Mouse (Mus musculus): ENCODE measurements around the gene Map3k20. TPM values are rescaled to one million over a fixed set of nuclear protein-coding genes. Genes with fewer than 3 reads are reported as not detected.

Map3k20 gene
- polyA plus RNA-seq, 1 experiment from 2014 or later = 14.5 TPM

GRCm38 (mm10) chr2:72389942-72390341, 104.5 kb downstream of the Map3k20 start:
- H3K27me3 ChIP-seq = no peaks in the 10 kb centered on the region
- no peak overlapping the region for H3K9ac ChIP-seq
- H3K4me1 ChIP-seq = peaks cover 21% of the 10 kb centered on the region
- 17% methylated on average over 9 of the region's 9 CpGs for WGBS
- no peaks in the 10 kb centered on the region for H3K9me3 ChIP-seq (replicated peaks)
- no peak overlapping the region for H3K4me2 ChIP-seq
- H3K36me3 ChIP-seq = 0 out of 2 replicates have a peak, but pooled peaks cover 5% of the 10 kb centered on the region
- ATAC-seq (replicated peaks; ENCODE audit: low FRiP score) = peak; percentile 37; the same call in 1 of the 2 replicates
- no peak overlapping the region for H3K4me3 ChIP-seq (replicated peaks)
- H3K27ac ChIP-seq = no peak overlapping the region

GRCm38 (mm10) chr2:72390474-72390873, 105.0 kb downstream of the Map3k20 start:
- no peaks in the 10 kb centered on the region for H3K9me3 ChIP-seq (replicated peaks)
- H3K27ac ChIP-seq = peak overlapping the region; percentile 9; the same call in 1 of the 2 replicates
- H3K27me3 ChIP-seq = no peaks in the 10 kb centered on the region
- WGBS = 43% methylated on average over 6 of the region's 6 CpGs
- H3K36me3 ChIP-seq = peaks cover 10% of the 10 kb centered on the region; the same call in 1 of the 2 replicates
- peaks cover 21% of the 10 kb centered on the region for H3K4me1 ChIP-seq
- H3K4me3 ChIP-seq (replicated peaks) = no peak overlapping the region
- peak; percentile 57 for ATAC-seq (replicated peaks; ENCODE audit: low FRiP score)
- no peak overlapping the region for H3K9ac ChIP-seq
- no peak overlapping the region for H3K4me2 ChIP-seq

GRCm38 (mm10) chr2:72391024-72391423, 105.6 kb downstream of the Map3k20 start:
- WGBS = 39% methylated on average over 4 of the region's 4 CpGs
- ATAC-seq (replicated peaks; ENCODE audit: low FRiP score) = peak; percentile 47

GRCm38 (mm10) chr2:72391721-72392120, 106.3 kb downstream of the Map3k20 start:
- Histone ChIP-seq H3K4me2 (no peak overlapping the region), H3K9me3 (replicated peaks) (no peaks in the 10 kb centered on the region), H3K4me1 (peaks cover 21% of the 10 kb centered on the region), H3K27me3 (no peaks in the 10 kb centered on the region), H3K4me3 (replicated peaks) (no peak overlapping the region), H3K36me3 (peaks cover 15% of the 10 kb centered on the region; the same call in 1 of the 2 replicates), H3K27ac (no peak overlapping the region), H3K9ac (no peak overlapping the region)
- no peak for ATAC-seq (replicated peaks; ENCODE audit: low FRiP score)
- 90% methylated on average over 2 of the region's 2 CpGs for WGBS

More at GRCm38 (mm10) chr2:72391024-72391423, 105.6 kb downstream of the Map3k20 start:
- no peak overlapping the region for H3K4me3 ChIP-seq (replicated peaks)
- peak overlapping the region; percentile 62 for H3K27ac ChIP-seq
- H3K4me1 ChIP-seq = peaks cover 21% of the 10 kb centered on the region
- no peaks in the 10 kb centered on the region for H3K9me3 ChIP-seq (replicated peaks)
- H3K4me2 ChIP-seq = no peak overlapping the region
- H3K9ac ChIP-seq = no peak overlapping the region
- peaks cover 15% of the 10 kb centered on the region; the same call in 1 of the 2 replicates for H3K36me3 ChIP-seq
- no peaks in the 10 kb centered on the region for H3K27me3 ChIP-seq

- Histone ChIP-seq H3K4me3 (replicated peaks) (no peak overlapping the region), H3K36me3 (peaks cover 15% of the 10 kb centered on the region; the same call in 1 of the 2 replicates), H3K9me3 (replicated peaks) (no peaks in the 10 kb centered on the region), H3K27ac (no peak overlapping the region), H3K4me1 (peaks cover 21% of the 10 kb centered on the region), H3K27me3 (no peaks in the 10 kb centered on the region), H3K4me2 (no peak overlapping the region), H3K9ac (no peak overlapping the region)
- WGBS = 64% methylated on average over 4 of the region's 4 CpGs
- ATAC-seq (replicated peaks; ENCODE audit: low FRiP score) = no peak
Measured at GRCm38 (mm10) chr2:72392316-72392715, 106.9 kb downstream of the Map3k20 start.

GRCm38 (mm10) chr2:72396934-72397333, 111.5 kb downstream of the Map3k20 start:
- Histone ChIP-seq H3K36me3 (peaks cover 15% of the 10 kb centered on the region; the same call in 1 of the 2 replicates), H3K9ac (no peak overlapping the region), H3K27me3 (no peaks in the 10 kb centered on the region), H3K4me2 (no peak overlapping the region), H3K27ac (no peak overlapping the region), H3K9me3 (replicated peaks) (no peaks in the 10 kb centered on the region), H3K4me1 (no peaks in the 10 kb centered on the region), H3K4me3 (replicated peaks) (no peak overlapping the region)
- 0 out of 2 replicates have a peak, but pooled peaks have one; percentile 22 for ATAC-seq (replicated peaks; ENCODE audit: low FRiP score)
- 56% methylated on average over 6 of the region's 6 CpGs for WGBS

GRCm38 (mm10) chr2:72398227-72398626, 112.8 kb downstream of the Map3k20 start:
- Histone ChIP-seq H3K9ac (no peak overlapping the region), H3K27me3 (no peaks in the 10 kb centered on the region), H3K9me3 (replicated peaks) (no peaks in the 10 kb centered on the region), H3K4me3 (replicated peaks) (no peak overlapping the region), H3K4me1 (no peaks in the 10 kb centered on the region), H3K36me3 (peaks cover 15% of the 10 kb centered on the region; the same call in 1 of the 2 replicates), H3K4me2 (peak overlapping the region; percentile 27; the same call in 1 of the 2 replicates), H3K27ac (no peak overlapping the region)
- no peak for ATAC-seq (replicated peaks; ENCODE audit: low FRiP score)
- WGBS = 18% methylated on average over 13 of the region's 13 CpGs

- H3K4me3 ChIP-seq (replicated peaks) = no peak overlapping the region
- H3K27me3 ChIP-seq = no peaks in the 10 kb centered on the region
- no peaks in the 10 kb centered on the region for H3K4me1 ChIP-seq
- H3K27ac ChIP-seq = no peak overlapping the region
- ATAC-seq (replicated peaks; ENCODE audit: low FRiP score) = no peak
- H3K4me2 ChIP-seq = no peak overlapping the region
- H3K36me3 ChIP-seq = peaks cover 15% of the 10 kb centered on the region; the same call in 1 of the 2 replicates
- WGBS = 80% methylated on average over 12 of the region's 12 CpGs
- no peak overlapping the region for H3K9ac ChIP-seq
- no peaks in the 10 kb centered on the region for H3K9me3 ChIP-seq (replicated peaks)
Measured at GRCm38 (mm10) chr2:72399469-72400195, 114.2 kb downstream of the Map3k20 start.

GRCm38 (mm10) chr2:72401290-72401689, 115.9 kb downstream of the Map3k20 start:
- Histone ChIP-seq H3K4me3 (replicated peaks) (no peak overlapping the region), H3K9me3 (replicated peaks) (no peaks in the 10 kb centered on the region), H3K27ac (no peak overlapping the region), H3K4me1 (no peaks in the 10 kb centered on the region), H3K36me3 (0 out of 2 replicates have a peak, but pooled peaks cover 4% of the 10 kb centered on the region), H3K4me2 (no peak overlapping the region), H3K27me3 (no peaks in the 10 kb centered on the region), H3K9ac (no peak overlapping the region)
- no peak for ATAC-seq (replicated peaks; ENCODE audit: low FRiP score)
- WGBS = 81% methylated on average over 9 of the region's 9 CpGs

GRCm38 (mm10) chr2:72405621-72406555, 120.5 kb downstream of the Map3k20 start:
- no peak for ATAC-seq (replicated peaks; ENCODE audit: low FRiP score)
- no peak overlapping the region for H3K4me2 ChIP-seq
- H3K4me1 ChIP-seq = no peaks in the 10 kb centered on the region
- 0 out of 2 replicates have a peak, but pooled peaks cover 4% of the 10 kb centered on the region for H3K36me3 ChIP-seq
- 80% methylated on average over 12 of the region's 12 CpGs for WGBS
- H3K9me3 ChIP-seq (replicated peaks) = no peaks in the 10 kb centered on the region
- H3K27me3 ChIP-seq = no peaks in the 10 kb centered on the region
- no peak overlapping the region for H3K9ac ChIP-seq
- no peak overlapping the region for H3K27ac ChIP-seq
- no peak overlapping the region for H3K4me3 ChIP-seq (replicated peaks)

- no peak overlapping the region for H3K4me2 ChIP-seq
- H3K4me1 ChIP-seq = no peaks in the 10 kb centered on the region
- no peaks in the 10 kb centered on the region for H3K9me3 ChIP-seq (replicated peaks)
- H3K9ac ChIP-seq = no peak overlapping the region
- H3K27me3 ChIP-seq = no peaks in the 10 kb centered on the region
- WGBS = 41% methylated on average over 10 of the region's 10 CpGs
- no peak for ATAC-seq (replicated peaks; ENCODE audit: low FRiP score)
- no peak overlapping the region for H3K27ac ChIP-seq
- no peak overlapping the region for H3K4me3 ChIP-seq (replicated peaks)
- 0 out of 2 replicates have a peak, but pooled peaks cover 4% of the 10 kb centered on the region for H3K36me3 ChIP-seq
Measured at GRCm38 (mm10) chr2:72406701-72407100, 121.3 kb downstream of the Map3k20 start.
